Mouse (Mus musculus) forebrain, embryonic 14.5 days (tissue): ENCODE data around the gene Zdhhc21. TPM values are rescaled to one million over a fixed set of nuclear protein-coding genes. Genes with fewer than 3 reads are reported as not detected.

Source experiments
- ATAC-seq: fragments of 200-750 bp; cut with Nextera tagmentation; 2 replicates; pipeline ENCODE4 v1.8.0; 2017; ENCODE audit warnings: mild to moderate bottlenecking, moderate library complexity
- DNase-seq: peaks from one replicate; pipeline ENCODE4 v3.0.0-alpha.2; 2015; ENCODE audit warnings: low spot score
- H3K27ac ChIP-seq: fragments of 300-500 bp; sonication (generic); 2 replicates; pipeline ENCODE4 v1.5.1; 2014; ENCODE audit warnings: low read depth, mild to moderate bottlenecking, control low read depth, low read length, moderate library complexity
- H3K27me3 ChIP-seq: fragments of 300-500 bp; sonication (generic); replicated peaks from 2 replicates; pipeline ENCODE4 v1.6.1; 2014; ENCODE audit warnings: low read length, control low read depth, mixed read lengths; ENCODE audit not compliant: control insufficient read depth, insufficient read depth
- H3K36me3 ChIP-seq: fragments of 300-500 bp; sonication (generic); 2 replicates; pipeline ENCODE4 v1.6.1; 2014; ENCODE audit warnings: low read length, control low read depth; ENCODE audit not compliant: control insufficient read depth, insufficient read depth
- H3K4me1 ChIP-seq: fragments of 300-500 bp; sonication (generic); 2 replicates; pipeline ENCODE4 v1.6.1; 2014; ENCODE audit warnings: antibody characterized with exemption, low read length, control low read depth; ENCODE audit not compliant: control insufficient read depth, insufficient read depth
- H3K4me2 ChIP-seq: fragments of 300-500 bp; sonication (generic); 2 replicates; pipeline ENCODE4 v1.6.1; 2014; ENCODE audit warnings: mild to moderate bottlenecking, control low read depth, low read length
- H3K4me3 ChIP-seq: fragments of 300-500 bp; sonication (generic); 2 replicates; pipeline ENCODE4 v1.5.1; 2014; ENCODE audit warnings: low read depth, low read length, control low read depth
- H3K9ac ChIP-seq: fragments of 300-500 bp; sonication (generic); 2 replicates; pipeline ENCODE4 v1.6.1; 2014; ENCODE audit warnings: mild to moderate bottlenecking, low read length, control low read depth, moderate library complexity
- H3K9me3 ChIP-seq: fragments of 300-500 bp; sonication (generic); replicated peaks from 2 replicates; pipeline ENCODE4 v1.6.1; 2016; ENCODE audit warnings: low read length, control low read depth, mixed read lengths; ENCODE audit not compliant: control insufficient read depth
- WGBS: fragments of 180-500 bp; shearing (Covaris S2); extraction: QIAGEN DNeasy Blood & Tissue Kit; methylation state at CpG from one replicate; pipeline ENCODE4 v1.1.7; 2014; 5-methylcytosine and 5-hydroxymethylcytosine counted together
- polyA plus RNA-seq: library from polyadenylated mRNA; unstranded; fragments of >200 nt; fragmentation: Nextera tagmentation; extraction: Ambion mirVana; gene quantifications from 2 replicates; pipeline ENCODE4 v1.2.1, GENCODE M21; 2014

The Zdhhc21 gene
- polyA plus RNA-seq: 13.1 and 15.7 TPM in 2 replicates

GRCm38 (mm10) chr4:82859131-82860125 lies at the start of gene Zdhhc21:
Zdhhc21 (minus strand) TSS chr4:82859958.
- under 1% methylated on average over 81 of the region's 82 CpGs for WGBS
- peak within 1 kb of the TSS; percentile 94 for H3K27ac ChIP-seq
- H3K4me1 ChIP-seq: peaks cover 12% of the 10 kb centered on the region
- peak within 1 kb of the TSS; percentile 97 for H3K9ac ChIP-seq
- no peaks in the 10 kb centered on the region for H3K9me3 ChIP-seq
- DNase-seq (peak; percentile 68), ATAC-seq (peak; percentile 87)
- H3K4me2 ChIP-seq: peak within 1 kb of the TSS; percentile 78
- no peaks in the 10 kb centered on the region for H3K27me3 ChIP-seq
- no peaks in the 10 kb centered on the region for H3K36me3 ChIP-seq
- peak within 1 kb of the TSS; percentile 74 for H3K4me3 ChIP-seq

GRCm38 (mm10) chr4:82895227-82895626 lies 35.5 kb upstream of the Zdhhc21 start:
- H3K27me3 ChIP-seq: no peaks in the 10 kb centered on the region
- ATAC-seq: no peak
- peaks cover 3% of the 10 kb centered on the region; the same call in 1 of the 2 replicates for H3K4me1 ChIP-seq
- no peaks in the 10 kb centered on the region for H3K36me3 ChIP-seq
- H3K4me2 ChIP-seq: no peak overlapping the region
- no peak overlapping the region for H3K4me3 ChIP-seq
- WGBS: 97% methylated on average over 10 of the region's 10 CpGs
- no peak overlapping the region for H3K9ac ChIP-seq
- H3K27ac ChIP-seq: no peak overlapping the region
- DNase-seq: no peak
- no peaks in the 10 kb centered on the region for H3K9me3 ChIP-seq

GRCm38 (mm10) chr4:82892247-82892646 lies 32.5 kb upstream of the Zdhhc21 start:
- H3K9me3 ChIP-seq: no peaks in the 10 kb centered on the region
- no peak for ATAC-seq
- WGBS: 66% methylated on average over 5 of the region's 5 CpGs
- DNase-seq: no peak
- H3K27ac ChIP-seq: no peak overlapping the region
- no peak overlapping the region for H3K9ac ChIP-seq
- no peak overlapping the region for H3K4me2 ChIP-seq
- no peaks in the 10 kb centered on the region for H3K36me3 ChIP-seq
- peaks cover 3% of the 10 kb centered on the region; the same call in 1 of the 2 replicates for H3K4me1 ChIP-seq
- H3K27me3 ChIP-seq: no peaks in the 10 kb centered on the region
- H3K4me3 ChIP-seq: no peak overlapping the region

GRCm38 (mm10) chr4:82891566-82891965 lies 31.8 kb upstream of the Zdhhc21 start:
- Histone ChIP-seq H3K9me3 (no peaks in the 10 kb centered on the region), H3K4me2 (no peak overlapping the region), H3K4me3 (no peak overlapping the region), H3K9ac (no peak overlapping the region), H3K36me3 (no peaks in the 10 kb centered on the region), H3K27me3 (no peaks in the 10 kb centered on the region), H3K4me1 (peaks cover 3% of the 10 kb centered on the region; the same call in 1 of the 2 replicates), H3K27ac (no peak overlapping the region)
- ATAC-seq (no peak), DNase-seq (no peak)
- 73% methylated on average over 2 of the region's 2 CpGs for WGBS

- DNase-seq: peak; percentile 78
- ATAC-seq: peak; percentile 89
These were observed 31.3 kb upstream of the Zdhhc21 start for GRCm38 (mm10) chr4:82891049-82891448.

GRCm38 (mm10) chr4:82890585-82890984 lies 30.8 kb upstream of the Zdhhc21 start:
- 88% methylated on average over 4 of the region's 4 CpGs for WGBS
- no peak for DNase-seq
- Histone ChIP-seq H3K36me3 (no peaks in the 10 kb centered on the region), H3K9me3 (no peaks in the 10 kb centered on the region), H3K4me2 (no peak overlapping the region), H3K4me1 (peaks cover 3% of the 10 kb centered on the region; the same call in 1 of the 2 replicates), H3K9ac (no peak overlapping the region), H3K4me3 (no peak overlapping the region), H3K27ac (peak overlapping the region; percentile 48; the same call in 1 of the 2 replicates), H3K27me3 (no peaks in the 10 kb centered on the region)
- ATAC-seq: no peak

More at GRCm38 (mm10) chr4:82891049-82891448, 31.3 kb upstream of the Zdhhc21 start:
- H3K27ac ChIP-seq: peak overlapping the region; percentile 48; the same call in 1 of the 2 replicates
- WGBS: 48% methylated on average over 7 of the region's 7 CpGs
- no peak overlapping the region for H3K4me2 ChIP-seq
- no peak overlapping the region for H3K4me3 ChIP-seq
- no peaks in the 10 kb centered on the region for H3K9me3 ChIP-seq
- H3K27me3 ChIP-seq: no peaks in the 10 kb centered on the region
- peaks cover 3% of the 10 kb centered on the region; the same call in 1 of the 2 replicates for H3K4me1 ChIP-seq
- no peak overlapping the region for H3K9ac ChIP-seq
- no peaks in the 10 kb centered on the region for H3K36me3 ChIP-seq

- DNase-seq: no peak
- Histone ChIP-seq H3K9ac (no peak overlapping the region), H3K27ac (no peak overlapping the region), H3K36me3 (no peaks in the 10 kb centered on the region), H3K4me3 (no peak overlapping the region), H3K4me2 (no peak overlapping the region), H3K27me3 (no peaks in the 10 kb centered on the region), H3K9me3 (no peaks in the 10 kb centered on the region), H3K4me1 (peaks cover 3% of the 10 kb centered on the region; the same call in 1 of the 2 replicates)
- WGBS: 53% methylated on average over 2 of the region's 2 CpGs
- no peak for ATAC-seq
These were observed 26.4 kb upstream of the Zdhhc21 start for GRCm38 (mm10) chr4:82886148-82886547.

- Histone ChIP-seq H3K4me2 (no peak overlapping the region), H3K27ac (no peak overlapping the region), H3K27me3 (no peaks in the 10 kb centered on the region), H3K4me3 (no peak overlapping the region), H3K4me1 (no peaks in the 10 kb centered on the region; the same call in 1 of the 2 replicates), H3K9me3 (no peaks in the 10 kb centered on the region), H3K9ac (no peak overlapping the region), H3K36me3 (no peaks in the 10 kb centered on the region)
- WGBS: 46% methylated on average over 1 of the region's 1 CpGs
- DNase-seq (no peak), ATAC-seq (no peak)
These were observed 25.8 kb upstream of the Zdhhc21 start for GRCm38 (mm10) chr4:82885535-82885913.
